Mouse (Mus musculus): ENCODE measurements around the gene Krt19.

GRCm38 (mm10) chr11:100157908-100158477 is 9.5 kb upstream of the Krt19 start:
- TF ChIP-seq CTCF (IDR thresholded peaks at IDR 0.05; ENCODE audit: insufficient read depth, low read depth, low read length) (no peak), POLR2A (IDR thresholded peaks at IDR 0.05; ENCODE audit: insufficient read depth, low read depth, low read length) (no peak)

Measured in olfactory bulb, adult 2 months (tissue).